Mouse (Mus musculus): Measurements from ENCODE around the gene Man2a1.

- no peak for TF ChIP-seq POLR2A (IDR thresholded peaks at IDR 0.05; ENCODE audit: control insufficient read depth, extremely low read depth, insufficient read depth, low read length, poor library complexity)
- no peak for TF ChIP-seq CTCF (IDR thresholded peaks at IDR 0.05; ENCODE audit: borderline replicate concordance, control insufficient read depth, extremely low read depth, insufficient read depth, low read length, poor library complexity)
Observed at GRCm38 (mm10) chr17:64650702-64651101, 50.2 kb downstream of the Man2a1 start.
